Mouse (Mus musculus) spleen, adult 2 months (tissue): ENCODE results near the gene Gpn1. TPM values are rescaled to one million over a fixed set of nuclear protein-coding genes. Genes with fewer than 3 reads are reported as not detected.
A peak's percentile ranks its signal among the peaks of the same experiment; 100 is the strongest.

Source experiments
- DNase-seq, 2 experiments: peaks; one replicate each; pipeline versions ENCODE4 v3.0.0 to v3.0.0-alpha.2; 2012 to 2021; ENCODE audit warnings: low spot score in 2 of 2, low read depth in 1 of 2
- H3K27ac ChIP-seq: fragments of 200-500 bp; 2 replicates; pipeline ENCODE4 v1.5.1; 2012; ENCODE audit warnings: low read length, inconsistent platforms; ENCODE audit not compliant: insufficient read depth
- H3K27me3 ChIP-seq: fragments of 200-500 bp; 2 replicates; pipeline ENCODE4 v1.6.1; 2012; ENCODE audit warnings: mild to moderate bottlenecking, moderate library complexity, low read length, inconsistent platforms; ENCODE audit not compliant: control insufficient read depth, insufficient read depth
- H3K36me3 ChIP-seq: fragments of 200-500 bp; 2 replicates; pipeline ENCODE4 v1.6.1; 2012; ENCODE audit warnings: mild to moderate bottlenecking, low read length, inconsistent platforms; ENCODE audit not compliant: control insufficient read depth, insufficient read depth
- H3K4me1 ChIP-seq: fragments of 200-500 bp; 2 replicates; pipeline ENCODE4 v1.6.1; 2011; ENCODE audit warnings: inconsistent platforms; ENCODE audit not compliant: control insufficient read depth, insufficient read depth, insufficient read length
- H3K4me3 ChIP-seq: fragments of 200-500 bp; 2 replicates; pipeline ENCODE4 v1.5.1; 2011; ENCODE audit warnings: mild to moderate bottlenecking, inconsistent platforms; ENCODE audit not compliant: insufficient read depth, insufficient read length; ENCODE audit errors: extremely low read depth
- CTCF ChIP-seq: fragments of 200-500 bp; IDR thresholded peaks from 2 replicates; pipeline ENCODE4 v1.5.1; 2011; ENCODE audit warnings: mild to moderate bottlenecking, inconsistent platforms; ENCODE audit not compliant: insufficient read depth, insufficient read length, insufficient replicate concordance; ENCODE audit errors: extremely low read depth
- POLR2A ChIP-seq: fragments of 200-500 bp; IDR thresholded peaks from 2 replicates; pipeline ENCODE4 v1.6.1; 2011; ENCODE audit warnings: low read depth, low read length, inconsistent platforms
- WGBS: fragments of 180-500 bp; shearing (Covaris S2); methylation state at CpG from one replicate; pipeline ENCODE4 v1.1.7; 2018; 5-methylcytosine and 5-hydroxymethylcytosine counted together
- polyA plus RNA-seq: library from polyadenylated mRNA; depleted of rRNA; stranded (reverse); fragments of >200 nt; gene quantifications from 2 replicates; pipeline ENCODE4 v1.2.3, GENCODE M21; 2012

The Gpn1 gene
- polyA plus RNA-seq, 1 experiment = 9.4 TPM

DNA sequence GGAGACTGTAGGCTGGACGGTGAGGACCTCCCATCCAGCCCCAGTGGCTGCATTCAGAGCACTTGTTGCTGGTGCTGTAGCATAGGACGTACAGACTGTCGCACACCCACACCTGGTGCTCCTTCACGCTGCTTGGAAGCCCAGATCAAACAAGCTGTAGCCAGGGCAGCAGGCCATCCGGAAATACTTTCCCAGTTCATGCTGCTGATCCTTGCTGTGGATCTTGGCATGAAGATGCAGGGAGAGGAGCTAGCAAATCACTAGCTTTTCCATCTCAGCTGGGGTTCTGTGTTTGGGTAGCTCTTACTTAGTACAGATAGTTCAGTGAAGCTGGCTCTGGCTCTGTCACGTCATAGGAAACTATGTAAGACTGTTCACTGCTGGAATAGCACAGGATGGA, 24.8 kb upstream of the Gpn1 start:
- 95% methylated on average over 6 of the region's 6 CpGs for WGBS
- Histone ChIP-seq H3K27ac (no peak overlapping the region), H3K4me1 (no peaks in the 10 kb centered on the region), H3K36me3 (peaks cover 29% of the 10 kb centered on the region), H3K4me3 (no peak overlapping the region), H3K27me3 (no peaks in the 10 kb centered on the region)
- TF ChIP-seq CTCF (no peak), POLR2A (no peak)
- no peak for DNase-seq

DNA sequence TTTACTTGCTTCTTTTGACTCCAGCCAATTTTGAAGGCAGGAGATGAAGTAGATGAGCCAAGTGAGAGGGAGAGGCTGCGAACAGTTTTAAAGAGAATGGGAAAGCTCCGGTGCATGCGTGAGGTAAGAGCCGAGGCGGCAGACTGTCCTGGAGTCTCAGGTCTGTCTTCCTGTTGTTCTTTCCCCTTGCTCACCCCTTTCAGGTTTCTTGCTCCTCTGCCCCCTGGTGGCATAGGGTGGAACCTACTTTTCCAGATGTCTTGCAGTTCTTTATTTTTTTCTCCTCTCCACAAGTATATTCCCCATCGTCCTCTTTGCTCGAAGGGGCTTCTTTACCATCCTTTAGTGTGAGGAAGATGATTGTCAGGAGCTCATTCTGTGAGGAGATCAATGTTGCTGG, 24.2 kb upstream of the Gpn1 start:
- no peak overlapping the region for H3K4me3 ChIP-seq
- no peaks in the 10 kb centered on the region for H3K27me3 ChIP-seq
- no peak for TF ChIP-seq POLR2A
- peak; percentile 49; the same call in 1 of the 2 replicates for TF ChIP-seq CTCF
- H3K4me1 ChIP-seq = no peaks in the 10 kb centered on the region
- peak in 1 of 2 experiments; percentile 50 for DNase-seq
- 78% methylated on average over 7 of the region's 7 CpGs for WGBS
- H3K36me3 ChIP-seq = peaks cover 29% of the 10 kb centered on the region
- H3K27ac ChIP-seq = no peak overlapping the region

DNA sequence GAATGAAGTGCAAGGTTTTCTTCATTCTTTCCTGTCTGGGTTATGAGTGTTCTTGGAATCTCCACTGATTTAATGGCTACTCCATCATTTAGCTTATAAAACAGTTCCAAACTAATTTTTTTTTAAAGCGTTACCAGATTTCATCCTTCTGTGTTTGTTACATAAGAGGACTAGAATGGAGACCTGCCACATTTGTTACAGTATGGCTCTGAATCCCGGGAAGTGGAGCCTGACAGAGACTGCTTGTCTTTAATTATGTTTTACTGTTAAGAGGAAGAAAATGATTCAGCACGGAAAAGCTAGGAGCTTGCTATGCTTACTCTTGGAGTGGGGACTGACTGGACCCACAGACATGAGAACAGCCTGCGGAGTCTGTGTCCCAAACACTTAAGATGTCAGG, 14.0 kb upstream of the Gpn1 start:
- Histone ChIP-seq H3K4me1 (no peaks in the 10 kb centered on the region), H3K4me3 (no peak overlapping the region), H3K27me3 (no peaks in the 10 kb centered on the region), H3K36me3 (peaks cover 34% of the 10 kb centered on the region), H3K27ac (no peak overlapping the region)
- 94% methylated on average over 4 of the region's 4 CpGs for WGBS
- TF ChIP-seq POLR2A (no peak), CTCF (no peak)
- DNase-seq = no peak

DNA sequence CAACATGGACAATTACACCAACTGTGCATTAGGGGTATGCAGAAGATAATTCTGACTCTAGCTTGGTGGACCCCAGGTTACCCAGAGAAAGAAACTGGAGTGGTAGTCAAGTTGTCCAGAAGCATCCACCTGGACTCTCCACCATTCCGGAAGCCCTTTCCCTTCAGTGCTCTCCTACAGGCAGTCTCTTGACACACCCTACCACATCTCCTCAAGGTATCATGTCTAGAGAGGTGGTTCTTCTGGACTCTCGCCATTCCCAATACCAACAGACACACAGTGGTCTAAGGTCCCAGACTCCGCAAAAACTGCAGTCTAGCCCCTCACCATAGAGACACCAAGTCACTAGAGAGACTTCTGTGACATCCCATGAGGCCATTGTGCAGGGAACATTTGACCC, 9.1 kb upstream of the Gpn1 start, which contains the start of gene 4930548H24Rik:
4930548H24Rik (plus strand) TSS at position 301 of the 400 bp plus-strand sequence.
- TF ChIP-seq POLR2A (no peak), CTCF (no peak)
- DNase-seq = no peak
- H3K27ac ChIP-seq = no peak within 1 kb of the TSS
- peaks cover 7% of the 10 kb centered on the region for H3K36me3 ChIP-seq
- WGBS = 91% methylated on average over 3 of the region's 3 CpGs
- H3K4me3 ChIP-seq = no peak within 1 kb of the TSS
- H3K4me1 ChIP-seq = no peaks in the 10 kb centered on the region
- H3K27me3 ChIP-seq = no peaks in the 10 kb centered on the region

DNA sequence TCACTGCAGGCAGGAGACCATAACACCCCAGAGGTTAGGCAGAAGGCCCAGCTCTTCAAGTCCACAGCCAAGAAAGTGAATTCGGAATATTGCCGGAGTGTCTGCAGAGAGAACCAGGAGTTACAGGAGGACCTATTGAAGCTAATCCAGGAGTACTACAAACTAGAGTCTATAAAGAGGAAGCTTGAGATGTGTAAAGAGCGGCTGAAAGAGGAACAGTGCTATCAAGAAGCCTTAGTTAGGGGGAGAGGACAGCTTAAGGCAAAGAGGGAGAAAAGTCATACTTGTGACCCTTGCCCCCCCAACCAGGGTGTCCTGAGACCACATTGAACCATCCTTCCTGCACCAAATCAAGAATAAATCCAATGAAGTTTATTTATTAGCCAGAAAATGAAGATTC, 6.7 kb upstream of the Gpn1 start:
- TF ChIP-seq POLR2A = no peak
- no peak for TF ChIP-seq CTCF
- no peak overlapping the region for H3K27ac ChIP-seq
- no peak for DNase-seq
- H3K4me3 ChIP-seq = no peak overlapping the region
- WGBS = 74% methylated on average over 3 of the region's 3 CpGs
- no peaks in the 10 kb centered on the region for H3K27me3 ChIP-seq
- no peaks in the 10 kb centered on the region for H3K4me1 ChIP-seq
- H3K36me3 ChIP-seq = no peaks in the 10 kb centered on the region

DNA sequence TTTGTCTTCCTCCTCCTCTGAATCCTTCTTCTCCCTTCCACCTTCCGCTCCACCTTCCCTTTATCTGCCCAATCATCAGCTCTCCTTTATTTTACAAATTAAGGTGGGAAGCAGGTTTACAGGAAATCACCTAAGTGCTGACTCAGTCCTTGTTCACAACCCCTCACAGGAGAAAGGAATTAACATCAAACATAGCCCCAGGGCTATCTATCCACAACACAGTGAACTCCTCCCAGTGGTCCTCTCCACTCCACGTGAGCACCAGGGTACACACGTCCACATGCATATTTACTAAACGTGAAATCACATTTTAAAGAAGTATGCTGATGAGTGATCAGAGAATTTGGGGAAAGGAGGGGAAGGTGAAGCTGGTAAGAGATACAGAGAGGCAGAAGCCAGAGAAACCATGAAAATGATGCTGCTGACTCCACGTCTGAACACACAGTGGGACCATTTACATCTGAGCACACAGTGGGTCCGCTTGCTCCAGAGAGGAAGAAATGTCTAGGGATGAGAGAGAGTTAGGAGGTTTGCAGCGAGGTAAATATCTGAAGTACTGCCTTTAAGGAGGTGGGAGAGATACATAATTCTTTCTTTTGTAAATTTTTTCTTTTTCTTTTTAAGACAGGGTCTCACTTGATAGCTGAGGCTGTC, 5.3 kb upstream of the Gpn1 start:
- WGBS = 76% methylated on average over 7 of the region's 7 CpGs

DNA sequence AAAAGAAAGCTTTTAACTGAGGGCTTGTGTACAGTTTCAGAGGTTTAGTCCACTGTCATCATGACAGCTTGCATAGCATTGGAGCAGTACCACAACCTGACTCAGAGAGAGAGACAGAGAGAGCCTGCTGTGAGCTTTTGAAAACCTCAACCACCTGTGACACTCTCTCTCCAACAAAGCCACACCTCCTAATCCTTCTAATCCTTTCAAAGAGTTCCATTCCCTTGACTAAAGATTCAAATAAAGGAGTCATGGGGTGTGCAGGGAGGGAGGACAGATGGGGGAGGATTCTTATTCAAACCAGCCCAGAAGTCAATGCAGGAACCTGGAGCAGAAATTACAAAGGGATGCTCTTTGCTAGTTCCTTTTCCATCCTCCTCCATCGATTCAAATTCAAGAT, 2.5 kb upstream of the Gpn1 start:
- Histone ChIP-seq H3K27ac (no peak overlapping the region), H3K36me3 (peaks cover 2% of the 10 kb centered on the region), H3K4me1 (peaks cover 4% of the 10 kb centered on the region; the same call in 1 of the 2 replicates), H3K4me3 (no peak overlapping the region), H3K27me3 (no peaks in the 10 kb centered on the region)
- DNase-seq = no peak
- no peak for TF ChIP-seq POLR2A
- no peak for TF ChIP-seq CTCF
- WGBS = 69% methylated on average over 1 of the region's 1 CpGs

More for the DNA sequence above, 5.3 kb upstream of the Gpn1 start:
- no peak overlapping the region for H3K4me3 ChIP-seq
- H3K27ac ChIP-seq = no peak overlapping the region
- H3K4me1 ChIP-seq = no peaks in the 10 kb centered on the region
- no peak for DNase-seq
- no peaks in the 10 kb centered on the region for H3K27me3 ChIP-seq
- no peak for TF ChIP-seq POLR2A
- TF ChIP-seq CTCF = no peak
- no peaks in the 10 kb centered on the region for H3K36me3 ChIP-seq
